Mouse (Mus musculus): Measurements from ENCODE around the gene Fshr. TPM values are rescaled to one million over a fixed set of nuclear protein-coding genes. Genes with fewer than 3 reads are reported as not detected.

The Fshr gene
- polyA plus RNA-seq, 1 experiment from 2014 or later = not detected

DNA sequence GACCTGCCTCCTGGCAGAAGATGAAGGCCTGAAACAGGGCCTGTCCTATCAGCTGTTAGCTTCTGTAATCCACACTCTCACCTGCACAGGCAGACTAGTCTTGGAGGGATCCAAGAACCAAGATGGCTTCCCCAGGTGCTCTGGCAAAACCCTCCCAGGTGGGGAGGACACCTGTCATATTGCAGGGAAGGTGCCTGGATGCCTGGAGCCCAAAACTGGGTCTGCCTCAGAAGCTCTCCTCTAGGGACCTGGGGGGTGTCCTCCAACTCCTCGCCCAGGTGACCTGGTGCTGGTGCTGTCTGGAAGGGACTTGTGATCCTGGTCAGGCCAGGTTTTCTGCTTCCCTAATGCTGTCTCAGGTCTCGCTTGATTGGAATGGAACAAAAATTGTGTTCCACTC lies 167.5 kb downstream of the Fshr start:
- no peaks in the 10 kb centered on the region for H3K36me3 ChIP-seq
- H3K9ac ChIP-seq = no peak overlapping the region
- H3K27me3 ChIP-seq = no peaks in the 10 kb centered on the region
- no peak for ATAC-seq (ENCODE audit: insufficient number of reproducible peaks, insufficient read depth, low FRiP score, low TSS enrichment, low read depth)
- no peak overlapping the region for H3K4me3 ChIP-seq
- no peak overlapping the region for H3K27ac ChIP-seq
- H3K4me1 ChIP-seq = no peaks in the 10 kb centered on the region
- H3K4me2 ChIP-seq = no peak overlapping the region
- 76% methylated on average over 2 of the region's 2 CpGs for WGBS
- no peaks in the 10 kb centered on the region for H3K9me3 ChIP-seq

DNA sequence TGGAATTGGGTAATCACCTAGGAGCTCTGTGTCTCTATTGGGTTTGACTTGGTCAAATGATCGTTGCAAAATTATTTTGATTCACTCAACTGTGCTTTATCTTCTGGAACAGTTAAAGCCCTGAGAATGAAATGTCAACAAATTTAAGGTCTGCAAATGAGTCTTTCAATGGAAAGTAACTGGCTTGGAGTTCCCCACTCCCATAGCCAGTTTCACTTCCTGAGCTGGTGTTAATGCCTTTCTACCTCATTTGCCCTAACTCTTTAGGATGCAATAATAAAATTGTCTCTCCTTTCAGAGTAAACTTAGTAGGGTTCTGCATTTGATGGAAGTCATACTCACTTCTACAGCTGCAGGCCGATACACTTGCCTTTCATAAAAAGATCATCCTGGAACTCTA lies 181.0 kb downstream of the Fshr start:
- ATAC-seq (ENCODE audit: insufficient number of reproducible peaks, insufficient read depth, low FRiP score, low TSS enrichment, low read depth) = no peak
- Histone ChIP-seq H3K36me3 (no peaks in the 10 kb centered on the region), H3K9me3 (no peaks in the 10 kb centered on the region), H3K27ac (no peak overlapping the region), H3K4me3 (no peak overlapping the region), H3K4me2 (no peak overlapping the region), H3K4me1 (no peaks in the 10 kb centered on the region), H3K27me3 (no peaks in the 10 kb centered on the region), H3K9ac (no peak overlapping the region)
- 86% methylated on average over 2 of the region's 2 CpGs for WGBS

DNA sequence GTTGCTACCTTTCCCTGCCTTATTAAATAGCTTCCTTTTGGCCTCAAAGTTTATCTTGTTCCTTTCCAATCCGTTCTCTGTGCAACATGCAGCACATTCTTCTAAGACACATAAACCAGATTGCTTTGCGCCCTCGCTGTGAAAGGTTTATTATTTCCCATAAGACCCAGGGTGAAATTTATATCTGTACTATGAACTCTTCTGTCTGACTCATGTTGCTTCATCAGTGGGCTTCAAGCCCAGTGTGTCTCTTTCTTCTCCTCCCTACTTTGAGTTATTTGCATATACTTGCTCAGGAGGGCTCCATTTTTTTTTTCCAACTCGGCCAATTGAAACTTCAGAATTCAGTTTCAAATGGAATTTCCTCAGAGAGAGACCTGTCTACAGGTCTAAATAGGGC lies 183.5 kb downstream of the Fshr start:
- no peaks in the 10 kb centered on the region for H3K9me3 ChIP-seq
- no peak overlapping the region for H3K4me3 ChIP-seq
- no peak for ATAC-seq (ENCODE audit: insufficient number of reproducible peaks, insufficient read depth, low FRiP score, low TSS enrichment, low read depth)
- no peaks in the 10 kb centered on the region for H3K27me3 ChIP-seq
- no peak overlapping the region for H3K9ac ChIP-seq
- H3K4me2 ChIP-seq = no peak overlapping the region
- H3K27ac ChIP-seq = no peak overlapping the region
- no peaks in the 10 kb centered on the region for H3K4me1 ChIP-seq
- 82% methylated on average over 4 of the region's 4 CpGs for WGBS
- H3K36me3 ChIP-seq = no peaks in the 10 kb centered on the region

DNA sequence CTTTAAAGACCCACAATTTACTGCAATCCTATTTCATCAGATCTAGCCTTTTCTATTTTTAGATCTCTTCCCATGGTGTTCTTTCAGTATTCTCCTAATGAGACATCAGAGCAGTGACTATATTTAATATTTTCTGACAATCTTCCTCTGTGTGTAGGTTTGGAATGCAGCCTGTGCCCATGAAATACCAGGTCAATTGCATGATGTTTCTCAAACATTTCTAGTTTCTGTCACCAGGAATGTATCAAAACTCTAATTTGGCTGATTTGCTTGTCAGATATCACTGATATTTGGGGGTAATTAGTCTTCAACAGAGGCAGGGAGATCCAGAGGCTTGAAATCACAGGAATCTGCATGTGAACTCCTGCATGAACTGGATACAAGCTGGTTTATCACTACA lies 186.8 kb downstream of the Fshr start:
- Histone ChIP-seq H3K4me1 (no peaks in the 10 kb centered on the region), H3K27ac (no peak overlapping the region), H3K4me2 (no peak overlapping the region), H3K9ac (no peak overlapping the region), H3K9me3 (no peaks in the 10 kb centered on the region), H3K27me3 (no peaks in the 10 kb centered on the region), H3K36me3 (no peaks in the 10 kb centered on the region), H3K4me3 (no peak overlapping the region)
- no peak for ATAC-seq (ENCODE audit: insufficient number of reproducible peaks, insufficient read depth, low FRiP score, low TSS enrichment, low read depth)

DNA sequence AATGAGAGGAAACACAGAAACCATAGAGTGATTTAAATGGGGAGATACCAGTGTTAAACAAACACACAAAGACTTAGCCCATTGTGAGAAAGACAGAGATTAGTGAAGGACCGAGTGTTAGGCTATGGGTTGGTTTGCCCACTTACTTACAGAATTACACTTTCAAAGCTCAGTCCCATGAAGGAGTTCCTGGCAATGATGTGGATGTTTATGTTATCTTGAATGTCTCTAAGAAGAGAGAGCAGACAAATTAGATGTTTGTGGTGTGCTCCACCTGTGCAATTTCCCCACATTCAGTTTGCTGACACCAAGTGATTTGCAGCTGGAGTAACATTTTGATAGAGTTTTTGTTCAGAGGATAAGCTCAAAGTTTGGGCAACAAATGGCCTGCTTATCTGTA lies 191.4 kb downstream of the Fshr start:
- no peak overlapping the region for H3K4me3 ChIP-seq
- H3K9ac ChIP-seq = no peak overlapping the region
- no peaks in the 10 kb centered on the region for H3K9me3 ChIP-seq
- 86% methylated on average over 1 of the region's 1 CpGs for WGBS
- no peak for ATAC-seq (ENCODE audit: insufficient number of reproducible peaks, insufficient read depth, low FRiP score, low TSS enrichment, low read depth)
- no peak overlapping the region for H3K4me2 ChIP-seq
- H3K27ac ChIP-seq = no peak overlapping the region
- H3K4me1 ChIP-seq = no peaks in the 10 kb centered on the region
- no peaks in the 10 kb centered on the region for H3K27me3 ChIP-seq
- no peaks in the 10 kb centered on the region for H3K36me3 ChIP-seq

DNA sequence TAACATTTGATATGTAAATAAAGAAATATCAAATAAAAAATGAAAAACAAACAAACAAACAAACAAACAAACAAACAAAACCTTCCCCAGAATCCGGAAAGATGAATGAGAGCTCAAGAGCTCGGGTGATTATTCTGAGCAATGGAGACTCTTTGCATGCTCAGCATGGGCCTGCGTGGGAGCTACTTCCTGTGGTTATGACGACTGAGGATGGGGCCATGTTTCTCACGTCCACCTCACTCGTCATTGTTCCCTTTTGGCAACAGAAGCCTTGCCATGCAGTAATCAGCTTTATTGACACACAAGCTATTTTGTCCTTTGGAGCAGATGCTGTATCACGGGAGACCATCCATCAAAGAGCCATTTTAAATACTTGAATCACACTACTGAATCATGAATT lies 191.8 kb downstream of the Fshr start:
- H3K4me3 ChIP-seq = no peak overlapping the region
- no peaks in the 10 kb centered on the region for H3K36me3 ChIP-seq
- no peak overlapping the region for H3K9ac ChIP-seq
- WGBS = 82% methylated on average over 7 of the region's 7 CpGs
- no peak for ATAC-seq (ENCODE audit: insufficient number of reproducible peaks, insufficient read depth, low FRiP score, low TSS enrichment, low read depth)
- H3K4me1 ChIP-seq = no peaks in the 10 kb centered on the region
- no peak overlapping the region for H3K27ac ChIP-seq
- H3K4me2 ChIP-seq = no peak overlapping the region
- H3K27me3 ChIP-seq = no peaks in the 10 kb centered on the region
- no peaks in the 10 kb centered on the region for H3K9me3 ChIP-seq

DNA sequence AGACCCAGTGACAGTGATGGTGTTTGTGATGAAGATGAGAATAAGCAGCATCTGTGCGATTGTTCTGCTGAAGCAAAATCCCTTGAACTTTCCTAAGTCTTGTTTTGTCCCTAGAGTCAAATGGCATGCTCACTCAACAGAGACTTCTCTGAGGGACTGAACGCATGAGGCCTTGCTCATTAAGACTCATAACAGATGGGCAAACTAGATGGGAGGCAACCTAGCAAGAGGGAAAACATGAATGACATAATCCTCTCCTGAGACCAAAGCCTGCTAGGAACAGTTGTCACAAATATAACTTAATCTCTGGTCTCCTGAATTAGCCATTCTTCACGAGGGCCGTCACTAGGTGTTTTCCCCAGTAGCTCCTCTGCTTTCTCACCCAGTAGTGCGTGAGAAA lies 194.5 kb downstream of the Fshr start:
- no peak for ATAC-seq (ENCODE audit: insufficient number of reproducible peaks, insufficient read depth, low FRiP score, low TSS enrichment, low read depth)
- H3K9me3 ChIP-seq = no peaks in the 10 kb centered on the region
- no peaks in the 10 kb centered on the region for H3K36me3 ChIP-seq
- 80% methylated on average over 5 of the region's 5 CpGs for WGBS
- H3K4me2 ChIP-seq = no peak overlapping the region
- H3K27ac ChIP-seq = no peak overlapping the region
- H3K4me3 ChIP-seq = no peak overlapping the region
- H3K9ac ChIP-seq = no peak overlapping the region
- H3K27me3 ChIP-seq = no peaks in the 10 kb centered on the region
- H3K4me1 ChIP-seq = no peaks in the 10 kb centered on the region

DNA sequence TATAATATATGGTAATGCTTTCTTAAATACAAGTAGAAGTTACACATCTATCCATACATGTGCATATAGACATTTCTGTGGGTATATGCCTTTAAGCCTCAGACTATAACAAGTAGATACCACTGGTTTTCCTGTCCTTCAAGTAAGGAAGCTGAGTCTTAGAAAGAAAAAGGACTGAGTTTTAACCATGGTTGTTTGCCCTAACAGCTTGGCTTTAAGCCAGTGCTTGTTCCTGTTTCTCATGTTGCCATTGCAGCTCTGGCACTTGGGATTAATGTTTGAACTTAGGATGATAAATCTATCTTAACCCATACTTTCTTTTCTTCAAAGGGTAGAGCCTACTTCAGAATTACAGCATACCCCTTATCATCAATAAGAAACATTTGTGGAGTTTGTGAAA lies 200.6 kb downstream of the Fshr start:
- ATAC-seq (ENCODE audit: insufficient number of reproducible peaks, insufficient read depth, low FRiP score, low TSS enrichment, low read depth) = no peak
- Histone ChIP-seq H3K4me3 (no peak overlapping the region), H3K27me3 (no peaks in the 10 kb centered on the region), H3K36me3 (no peaks in the 10 kb centered on the region), H3K4me2 (no peak overlapping the region), H3K9me3 (no peaks in the 10 kb centered on the region), H3K27ac (no peak overlapping the region), H3K4me1 (peaks cover 11% of the 10 kb centered on the region), H3K9ac (no peak overlapping the region)

DNA sequence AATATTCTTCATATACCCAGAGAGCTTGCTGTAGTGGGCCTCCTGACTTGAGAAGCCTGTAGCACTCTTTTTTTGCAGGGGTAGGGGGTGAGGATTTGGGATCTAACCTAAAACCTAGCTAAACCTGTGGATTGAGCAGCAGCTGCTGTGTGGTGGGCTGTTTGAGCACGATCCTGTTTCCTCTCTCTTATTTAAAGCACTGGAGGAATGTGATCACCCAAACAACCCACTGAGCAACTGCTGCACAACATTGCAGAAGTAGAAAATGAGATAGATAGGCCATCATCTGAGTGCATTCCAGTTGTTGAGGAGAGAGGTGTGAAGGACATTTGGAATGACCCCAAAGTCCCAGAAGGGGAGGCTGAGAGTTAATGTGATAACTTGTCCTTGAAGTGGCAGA lies 202.2 kb downstream of the Fshr start:
- Histone ChIP-seq H3K9me3 (no peaks in the 10 kb centered on the region), H3K4me1 (peaks cover 11% of the 10 kb centered on the region), H3K27ac (no peak overlapping the region), H3K4me2 (no peak overlapping the region), H3K27me3 (no peaks in the 10 kb centered on the region), H3K9ac (no peak overlapping the region), H3K36me3 (no peaks in the 10 kb centered on the region), H3K4me3 (no peak overlapping the region)
- ATAC-seq (ENCODE audit: insufficient number of reproducible peaks, insufficient read depth, low FRiP score, low TSS enrichment, low read depth) = no peak
- 64% methylated on average over 1 of the region's 1 CpGs for WGBS

DNA sequence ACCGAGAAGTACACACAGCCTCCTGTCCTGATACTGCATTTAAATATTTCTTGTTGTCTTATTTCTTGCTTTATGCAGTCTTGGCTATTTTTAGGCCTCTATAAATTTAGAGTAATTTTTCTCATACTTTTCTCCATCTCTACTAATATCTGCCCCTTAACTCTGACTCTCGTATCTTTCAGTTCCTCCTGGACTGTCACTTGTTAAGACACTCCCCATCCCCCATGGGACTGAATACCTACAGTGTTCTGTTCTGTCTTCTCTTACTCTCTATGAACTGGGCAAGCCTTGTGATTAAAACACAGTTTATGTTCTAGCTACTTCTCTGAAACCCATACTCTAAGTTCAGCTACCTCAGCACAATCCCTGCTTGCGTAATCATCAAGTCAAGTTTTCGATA lies 209.2 kb downstream of the Fshr start:
- peaks cover 6% of the 10 kb centered on the region for H3K4me1 ChIP-seq
- H3K4me2 ChIP-seq = no peak overlapping the region
- H3K36me3 ChIP-seq = no peaks in the 10 kb centered on the region
- H3K27me3 ChIP-seq = no peaks in the 10 kb centered on the region
- ATAC-seq (ENCODE audit: insufficient number of reproducible peaks, insufficient read depth, low FRiP score, low TSS enrichment, low read depth) = no peak
- no peak overlapping the region for H3K4me3 ChIP-seq
- H3K9ac ChIP-seq = no peak overlapping the region
- H3K9me3 ChIP-seq = no peaks in the 10 kb centered on the region
- H3K27ac ChIP-seq = no peak overlapping the region
- WGBS = 83% methylated on average over 4 of the region's 4 CpGs

DNA sequence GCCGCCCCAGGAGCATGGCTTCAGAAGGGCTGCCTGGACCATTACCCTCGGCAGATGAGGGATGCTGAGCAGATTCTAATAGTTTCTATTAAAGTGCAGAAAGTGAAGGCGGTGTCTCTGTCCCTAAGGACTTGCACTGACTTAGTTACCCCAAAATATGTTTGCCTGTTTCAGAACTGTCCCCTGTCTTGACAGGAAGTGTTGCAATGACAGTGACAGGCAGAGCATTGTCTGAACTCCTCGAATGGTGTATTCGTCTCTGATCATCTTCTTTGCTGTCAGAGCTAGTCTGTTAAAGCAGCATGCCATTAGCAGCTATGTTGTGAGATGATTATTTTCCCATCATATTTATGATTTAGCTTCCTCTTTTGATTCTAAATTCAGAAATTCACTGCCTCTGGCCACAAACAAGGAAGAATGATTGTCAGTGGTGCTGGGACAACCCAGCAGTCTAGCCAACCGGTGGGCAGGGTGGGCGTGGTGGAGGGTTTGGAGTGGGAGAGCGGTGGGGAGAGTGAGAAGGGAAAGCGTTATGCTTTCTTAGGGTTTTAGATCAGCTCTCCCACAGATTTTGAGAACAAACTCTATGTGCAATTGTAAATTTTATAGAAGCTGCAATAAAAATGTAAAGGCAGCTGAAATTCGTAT lies 219.6 kb downstream of the Fshr start:
- Histone ChIP-seq H3K27me3 (no peaks in the 10 kb centered on the region), H3K9me3 (no peaks in the 10 kb centered on the region), H3K4me2 (no peak overlapping the region), H3K4me1 (no peaks in the 10 kb centered on the region), H3K27ac (no peak overlapping the region), H3K9ac (no peak overlapping the region), H3K36me3 (no peaks in the 10 kb centered on the region), H3K4me3 (no peak overlapping the region)
- 67% methylated on average over 10 of the region's 10 CpGs for WGBS
- no peak for ATAC-seq (ENCODE audit: insufficient number of reproducible peaks, insufficient read depth, low FRiP score, low TSS enrichment, low read depth)

DNA sequence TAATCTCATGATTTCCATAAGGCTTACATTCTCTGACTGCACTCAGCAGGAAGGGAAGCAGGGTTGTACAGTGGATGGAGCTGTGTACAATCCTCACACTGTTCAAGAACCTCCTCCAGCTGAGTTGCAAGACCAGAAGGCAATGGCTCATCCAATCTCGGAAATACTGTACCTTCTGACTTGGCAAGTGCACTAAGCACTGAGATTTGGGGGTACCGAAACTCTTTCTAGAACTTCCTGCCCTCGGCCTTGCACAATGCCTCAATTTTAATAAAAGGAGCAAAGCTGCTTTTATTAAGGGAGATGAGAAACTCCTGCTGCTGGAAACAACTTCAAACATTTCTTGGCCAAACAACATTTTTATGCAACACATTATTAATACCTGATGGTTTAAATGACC lies 225.9 kb downstream of the Fshr start:
- H3K9me3 ChIP-seq = no peaks in the 10 kb centered on the region
- no peaks in the 10 kb centered on the region for H3K27me3 ChIP-seq
- no peak for ATAC-seq (ENCODE audit: insufficient number of reproducible peaks, insufficient read depth, low FRiP score, low TSS enrichment, low read depth)
- no peaks in the 10 kb centered on the region for H3K36me3 ChIP-seq
- no peak overlapping the region for H3K27ac ChIP-seq
- H3K9ac ChIP-seq = no peak overlapping the region
- WGBS = 77% methylated on average over 3 of the region's 3 CpGs
- no peak overlapping the region for H3K4me2 ChIP-seq
- no peak overlapping the region for H3K4me3 ChIP-seq
- H3K4me1 ChIP-seq = no peaks in the 10 kb centered on the region

DNA sequence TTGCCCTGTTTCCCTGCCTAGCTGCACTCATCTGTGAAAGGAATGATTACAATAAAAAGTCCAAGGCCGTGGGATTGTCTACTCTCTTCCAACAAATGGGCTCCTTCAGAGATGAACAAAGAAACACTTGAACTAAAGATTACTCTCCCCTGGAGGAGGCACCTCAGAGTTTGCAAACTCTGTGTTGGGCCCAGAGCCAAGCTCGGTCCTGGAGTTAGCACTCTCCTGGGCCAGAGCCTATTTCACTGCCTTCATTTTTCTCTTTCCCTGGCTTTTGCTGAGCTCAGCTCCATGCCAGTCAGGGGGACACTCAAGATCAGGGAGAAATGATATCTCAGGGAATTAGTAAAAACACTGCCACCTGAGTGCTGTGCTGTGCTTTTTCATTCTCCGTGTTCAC lies 234.4 kb downstream of the Fshr start:
- WGBS = 72% methylated on average over 3 of the region's 3 CpGs
- H3K27me3 ChIP-seq = no peaks in the 10 kb centered on the region
- H3K9ac ChIP-seq = no peak overlapping the region
- H3K4me3 ChIP-seq = no peak overlapping the region
- H3K4me1 ChIP-seq = no peaks in the 10 kb centered on the region
- no peak overlapping the region for H3K4me2 ChIP-seq
- no peak for ATAC-seq (ENCODE audit: insufficient number of reproducible peaks, insufficient read depth, low FRiP score, low TSS enrichment, low read depth)
- no peaks in the 10 kb centered on the region for H3K36me3 ChIP-seq
- H3K27ac ChIP-seq = no peak overlapping the region
- no peaks in the 10 kb centered on the region for H3K9me3 ChIP-seq
